Mouse (Mus musculus) heart, postnatal 10 days (tissue): ENCODE results near the gene Fcer1g. TPM values are rescaled to one million over a fixed set of nuclear protein-coding genes. Genes with fewer than 3 reads are reported as not detected.

Experiments
- DNase-seq, 2 experiments: peaks; one replicate each; pipeline ENCODE4 v3.0.0; 2021
- intact Hi-C: fragments of 180-260 bp; cut with DNase I; formaldehyde crosslinking; loops from one replicate; pipeline ENCODE4 v1.15.1; 2025
- total RNA-seq, 2 experiments: library from RNA; stranded (reverse); gene quantifications; 2 replicates each; pipeline ENCODE4 v1.2.3; 2021

The Fcer1g gene
- total RNA-seq, 2 experiments from 2014 or later, result 9.0 to 9.6 TPM

DNA sequence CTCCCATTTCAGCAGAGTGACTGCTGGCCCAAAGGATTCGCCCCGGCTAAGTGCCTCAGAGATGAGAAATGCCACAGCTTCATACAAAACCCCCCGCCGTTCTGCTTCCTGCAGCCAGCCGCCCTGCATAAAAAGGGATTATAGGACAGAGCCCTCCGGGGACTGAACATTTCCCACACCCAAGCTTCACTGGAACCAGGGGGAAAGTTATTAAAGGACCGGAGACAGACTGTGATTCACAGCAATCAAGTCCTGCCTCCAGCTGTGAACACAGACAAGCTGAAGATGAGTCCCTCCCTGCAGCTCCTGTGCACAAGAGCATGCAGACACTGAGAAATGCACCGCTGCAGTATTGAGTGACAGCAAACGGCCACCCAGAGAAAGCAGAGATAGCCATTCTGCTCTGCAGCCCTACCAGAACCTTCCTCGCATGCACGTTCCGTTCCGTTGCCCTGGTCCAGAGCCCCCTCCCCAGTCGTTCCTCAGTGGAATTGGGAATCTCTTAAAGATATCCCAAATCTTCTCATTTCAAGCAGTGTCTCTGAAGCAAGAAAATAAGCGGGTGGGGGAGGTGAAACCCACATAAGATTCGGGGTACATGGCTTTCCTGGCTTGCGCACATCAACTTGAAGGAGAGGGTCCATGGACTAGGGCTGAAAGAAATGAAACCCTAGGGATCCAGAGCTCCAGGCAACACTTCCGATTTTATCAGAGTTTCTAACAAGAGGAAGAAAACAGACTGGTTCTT is 40.9 kb downstream of the Fcer1g start:
- intact Hi-C loops, result loop anchor here (2.0 kb wide), 1 partner anchor 28 kb away; no protein-coding TSS in a partner anchor
- DNase-seq, result peak; percentile 29 to 49

DNA sequence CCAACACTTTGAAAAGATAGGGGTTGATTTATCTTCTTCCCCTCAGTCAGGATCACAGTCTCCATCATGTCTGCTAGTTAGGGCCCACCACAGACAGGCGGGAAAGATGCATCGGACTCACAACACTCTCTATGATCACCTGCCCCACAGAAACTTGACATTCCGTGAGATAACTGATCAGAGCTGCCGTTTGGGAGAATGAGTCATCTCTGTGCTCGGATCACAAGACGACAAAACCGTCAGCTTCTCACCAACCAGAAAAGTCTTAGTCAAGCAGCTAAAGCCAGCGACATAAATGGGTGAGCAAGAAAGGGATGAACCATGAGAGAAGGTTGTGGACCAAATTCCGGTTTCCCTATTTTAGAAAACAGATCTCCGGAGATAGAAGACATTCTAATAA is 41.9 kb downstream of the Fcer1g start:
- DNase-seq, result no peak
- intact Hi-C loops, result loop anchor here (2.0 kb wide), 1 partner anchor 29 kb away; no protein-coding TSS in a partner anchor

DNA sequence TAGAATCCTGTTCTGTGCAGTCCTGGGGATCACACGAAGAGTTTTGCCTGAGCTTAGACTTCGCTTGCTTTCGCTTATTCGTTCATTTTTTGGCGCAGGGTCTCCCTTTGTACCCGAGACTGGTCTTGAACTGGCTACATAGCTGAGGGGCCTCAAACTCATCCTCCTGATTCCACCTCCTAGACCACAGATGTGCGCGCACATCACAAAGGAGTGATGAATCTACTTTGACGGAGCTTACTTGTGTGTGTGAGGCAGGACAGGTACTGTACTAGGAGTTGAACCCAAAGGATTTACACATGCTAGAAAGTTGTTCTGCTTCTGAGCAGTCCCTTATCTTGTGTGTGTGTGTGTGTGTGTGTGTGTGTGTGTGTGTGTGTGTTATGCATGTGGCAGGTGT is 43.3 kb downstream of the Fcer1g start:
- intact Hi-C loops, result no loop called here
- no peak for DNase-seq

- intact Hi-C loops, result no loop called here
- peak; percentile 50 to 66 for DNase-seq
These were observed 44.6 kb downstream of the Fcer1g start for GRCm38 (mm10) chr1:171189476-171190114.

DNA sequence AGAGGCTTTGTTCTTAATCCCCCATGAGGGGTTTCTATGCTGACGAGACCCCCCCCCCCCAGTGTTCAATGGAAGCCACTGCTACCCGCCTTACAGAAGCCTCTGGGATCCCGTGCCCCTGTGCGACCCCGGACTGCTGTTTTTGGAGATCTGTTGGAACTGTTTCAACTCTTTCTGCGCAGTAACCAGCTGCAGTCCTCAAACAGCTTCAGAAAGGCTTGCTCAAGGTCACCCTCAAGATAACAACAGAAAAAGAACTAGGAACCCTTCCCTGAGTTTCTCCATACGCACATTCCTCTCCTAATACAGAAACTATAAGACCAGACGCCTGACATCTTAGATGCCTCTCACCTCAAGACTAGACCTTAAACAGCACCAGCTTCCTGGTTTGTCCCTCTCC is 45.1 kb downstream of the Fcer1g start:
- intact Hi-C loops, result no loop called here
- DNase-seq, result peak; percentile 56 to 57

- no peak for DNase-seq
These were observed 46.1 kb downstream of the Fcer1g start for GRCm38 (mm10) chr1:171187851-171188700.

GRCm38 (mm10) chr1:171185655-171186054 is 48.5 kb downstream of the Fcer1g start:
- intact Hi-C loops, result no loop called here
- no peak for DNase-seq

More at GRCm38 (mm10) chr1:171187851-171188700, 46.1 kb downstream of the Fcer1g start:
- intact Hi-C loops, result no loop called here

GRCm38 (mm10) chr1:171184314-171184713 is 49.9 kb downstream of the Fcer1g start:
- DNase-seq, result peak; percentile 62 to 64
- intact Hi-C loops, result no loop called here

DNA sequence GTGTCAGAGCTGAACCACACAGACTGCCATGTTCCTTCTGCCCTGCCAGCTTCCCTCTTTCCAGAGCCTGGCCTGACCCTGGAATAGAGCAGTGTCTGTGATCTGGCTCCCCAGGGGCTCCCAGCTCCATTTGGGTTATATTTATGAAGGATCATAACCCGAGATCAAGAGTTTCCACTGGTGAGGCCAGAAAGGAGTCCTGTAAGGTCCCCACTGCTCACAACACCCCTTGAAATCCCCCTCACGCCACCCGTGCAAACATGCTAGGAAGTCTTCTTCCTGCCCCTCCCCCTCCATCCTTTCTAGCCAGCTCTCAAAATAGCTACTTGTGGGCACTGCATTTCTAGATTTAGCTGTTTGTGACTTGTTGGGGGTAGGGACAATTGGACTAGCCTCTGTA is 50.5 kb downstream of the Fcer1g start:
- peak; percentile 81 to 83 for DNase-seq
- intact Hi-C loops, result no loop called here

- intact Hi-C loops, result no loop called here
- no peak for DNase-seq
These were observed 51.1 kb downstream of the Fcer1g start for GRCm38 (mm10) chr1:171183025-171183424.

Other genes starting within 250 kb of the Fcer1g start
- gene Fcgr4, start 215.4 kb downstream of the Fcer1g start, total RNA-seq, result not detected
- 1 to 10 TPM; 7.4 to 8.9 TPM for gene Fcgr3, start 169.4 kb downstream of the Fcer1g start, total RNA-seq
- gene Cfap126, start 120.4 kb downstream of the Fcer1g start, total RNA-seq, result 1 to 10 TPM in 1 of 2 experiments, under 1 TPM in 1; 0.67 to 1.6 TPM
- gene Sdhc, start 83.8 kb downstream of the Fcer1g start, total RNA-seq, result 1,000 to 10,000 TPM in 1 of 2 experiments, 100 to 1,000 TPM in 1; 973 to 1,003 TPM
- 10 to 100 TPM; 11.0 to 18.1 TPM for gene Mpz, start 83.7 kb downstream of the Fcer1g start, total RNA-seq
- gene Pcp4l1, start 38.1 kb downstream of the Fcer1g start, total RNA-seq, result 100 to 1,000 TPM; 136 to 146 TPM
- not detected for gene Nr1i3, start 20.4 kb downstream of the Fcer1g start, total RNA-seq
- 10 to 100 TPM; 88.9 to 95.9 TPM for gene Tomm40l, start 11.9 kb downstream of the Fcer1g start, total RNA-seq
- 1 to 10 TPM; 2.3 to 4.2 TPM for gene Apoa2, start 9.3 kb downstream of the Fcer1g start, total RNA-seq
- 1 to 10 TPM; 5.1 to 7.8 TPM for gene Adamts4, start 16.1 kb upstream of the Fcer1g start, total RNA-seq
- gene Ndufs2, start 17.0 kb upstream of the Fcer1g start, total RNA-seq, result 1,000 to 10,000 TPM; 1,054 to 1,076 TPM
- 10 to 100 TPM; 28.0 to 28.6 TPM for gene B4galt3, start 36.0 kb upstream of the Fcer1g start, total RNA-seq
- gene Ppox, start 46.8 kb upstream of the Fcer1g start, total RNA-seq, result 10 to 100 TPM; 20.7 to 21.4 TPM
- 10 to 100 TPM; 20.7 to 26.8 TPM for gene Usp21, start 53.6 kb upstream of the Fcer1g start, total RNA-seq
- 100 to 1,000 TPM; 101 to 112 TPM for gene Ufc1, start 60.7 kb upstream of the Fcer1g start, total RNA-seq
- 10 to 100 TPM; 23.6 to 26.3 TPM for gene Dedd, start 94.8 kb upstream of the Fcer1g start, total RNA-seq
- gene Nit1, start 111.3 kb upstream of the Fcer1g start, total RNA-seq, result 10 to 100 TPM; 20.9 to 22.1 TPM
- 10 to 100 TPM; 73.4 to 73.9 TPM for gene Pfdn2, start 111.3 kb upstream of the Fcer1g start, total RNA-seq
- gene Klhdc9, start 126.4 kb upstream of the Fcer1g start, total RNA-seq, result under 1 TPM; 0.60 to 0.65 TPM
- gene Nectin4, start 135.7 kb upstream of the Fcer1g start, total RNA-seq, result under 1 TPM in 1 of 2 experiments, not detected in 1; 0.22 TPM
- gene Arhgap30, start 154.6 kb upstream of the Fcer1g start, total RNA-seq, result 1 to 10 TPM; 2.1 to 2.5 TPM
- gene Usf1, start 176.9 kb upstream of the Fcer1g start, total RNA-seq, result 10 to 100 TPM; 50.4 to 51.3 TPM
- 1 to 10 TPM; 1.6 TPM for gene Tstd1, start 184.5 kb upstream of the Fcer1g start, total RNA-seq
- gene F11r, start 203.2 kb upstream of the Fcer1g start, total RNA-seq, result 10 to 100 TPM; 59.4 to 65.1 TPM